Mouse (Mus musculus) lung, embryonic 14.5 days (tissue): Measurements from ENCODE around the gene Mrps31. TPM values are rescaled to one million over a fixed set of nuclear protein-coding genes. Genes with fewer than 3 reads are reported as not detected.

ENCODE experiments used
- ATAC-seq: fragments of 200-750 bp; cut with Nextera tagmentation; 2 replicates; pipeline ENCODE4 v1.8.0; 2017; ENCODE audit warnings: mild to moderate bottlenecking, moderate TSS enrichment, moderate library complexity; ENCODE audit not compliant: insufficient read depth
- DNase-seq: peaks from one replicate; pipeline ENCODE4 v3.0.0-alpha.2; 2015
- H3K27ac ChIP-seq: fragments of 300-500 bp; sonication (generic); 2 replicates; pipeline ENCODE4 v1.5.1; 2014; ENCODE audit warnings: low read depth, mild to moderate bottlenecking, moderate library complexity
- H3K27me3 ChIP-seq: fragments of 300-500 bp; sonication (generic); 2 replicates; pipeline ENCODE4 v1.6.1; 2014; ENCODE audit warnings: low read length, control low read depth; ENCODE audit not compliant: insufficient read depth
- H3K36me3 ChIP-seq: fragments of 300-500 bp; sonication (generic); 2 replicates; pipeline ENCODE4 v1.6.1; 2014; ENCODE audit warnings: control low read depth; ENCODE audit not compliant: insufficient read depth
- H3K4me1 ChIP-seq: fragments of 300-500 bp; sonication (generic); 2 replicates; pipeline ENCODE4 v1.6.1; 2014; ENCODE audit warnings: antibody characterized with exemption, control low read depth; ENCODE audit not compliant: insufficient read depth
- H3K4me2 ChIP-seq: fragments of 300-500 bp; sonication (generic); 2 replicates; pipeline ENCODE4 v1.6.1; 2014; ENCODE audit warnings: mild to moderate bottlenecking
- H3K4me3 ChIP-seq: fragments of 300-500 bp; sonication (generic); 2 replicates; pipeline ENCODE4 v1.5.1; 2014; ENCODE audit warnings: low read depth, low read length
- H3K9ac ChIP-seq: fragments of 300-500 bp; sonication (generic); 2 replicates; pipeline ENCODE4 v1.6.1; 2014
- H3K9me3 ChIP-seq: fragments of 300-500 bp; sonication (generic); 2 replicates; pipeline ENCODE4 v1.6.1; 2016; ENCODE audit warnings: low read depth, low read length, control low read depth
- CTCF ChIP-seq: IDR thresholded peaks from 2 replicates; pipeline ENCODE4 v1.5.1; 2016; ENCODE audit warnings: antibody characterized with exemption, low read depth
- WGBS: fragments of 180-500 bp; shearing (Covaris S2); extraction: QIAGEN DNeasy Blood & Tissue Kit; methylation state at CpG from one replicate; pipeline ENCODE4 v1.1.7; 2014; 5-methylcytosine and 5-hydroxymethylcytosine counted together
- polyA plus RNA-seq: library from polyadenylated mRNA; unstranded; fragments of >200 nt; fragmentation: Nextera tagmentation; extraction: Ambion mirVana; gene quantifications from 2 replicates; pipeline ENCODE4 v1.2.1, GENCODE M21; 2014

Mrps31 gene
- polyA plus RNA-seq, 1 experiment from 2014 or later = 36.9 TPM

- Histone ChIP-seq H3K4me1 (no peaks in the 10 kb centered on the region), H3K9me3 (no peaks in the 10 kb centered on the region), H3K4me3 (no peak overlapping the region), H3K4me2 (no peak overlapping the region), H3K36me3 (no peaks in the 10 kb centered on the region), H3K27me3 (no peaks in the 10 kb centered on the region), H3K27ac (no peak overlapping the region), H3K9ac (no peak overlapping the region)
- 92% methylated on average over 2 of the region's 2 CpGs for WGBS
- no peak for TF ChIP-seq CTCF
- DNase-seq (no peak), ATAC-seq (no peak)
Measured at GRCm38 (mm10) chr8:22403235-22403634, 7.9 kb upstream of the Mrps31 start.

- no peaks in the 10 kb centered on the region for H3K27me3 ChIP-seq
- no peak for TF ChIP-seq CTCF
- no peak overlapping the region for H3K27ac ChIP-seq
- no peak overlapping the region for H3K4me3 ChIP-seq
- no peaks in the 10 kb centered on the region for H3K9me3 ChIP-seq
- ATAC-seq (no peak), DNase-seq (no peak)
- 69% methylated on average over 6 of the region's 6 CpGs for WGBS
- no peaks in the 10 kb centered on the region; the same call in 1 of the 2 replicates for H3K4me1 ChIP-seq
- no peak overlapping the region for H3K4me2 ChIP-seq
- no peak overlapping the region for H3K9ac ChIP-seq
- no peaks in the 10 kb centered on the region for H3K36me3 ChIP-seq
Measured at GRCm38 (mm10) chr8:22405733-22406132, 5.4 kb upstream of the Mrps31 start.

- no peaks in the 10 kb centered on the region for H3K27me3 ChIP-seq
- 16% methylated on average over 16 of the region's 16 CpGs for WGBS
- ATAC-seq = peak; percentile 42
Measured at GRCm38 (mm10) chr8:22410688-22411281, 376 bp upstream of the Mrps31 start.

GRCm38 (mm10) chr8:22411971-22412370 is 810 bp downstream of the Mrps31 start:
- ATAC-seq (no peak), DNase-seq (no peak)
- no peaks in the 10 kb centered on the region for H3K27me3 ChIP-seq
- no peaks in the 10 kb centered on the region for H3K9me3 ChIP-seq
- no peak for TF ChIP-seq CTCF
- WGBS = 16% methylated on average over 8 of the region's 8 CpGs
- peak overlapping the region; percentile 88 for H3K9ac ChIP-seq
- peaks cover 3% of the 10 kb centered on the region; the same call in 1 of the 2 replicates for H3K4me1 ChIP-seq
- H3K27ac ChIP-seq = peak overlapping the region; percentile 68; the same call in 1 of the 2 replicates
- peak overlapping the region; percentile 94 for H3K4me2 ChIP-seq
- peak overlapping the region; percentile 74 for H3K4me3 ChIP-seq
- H3K36me3 ChIP-seq = peaks cover 20% of the 10 kb centered on the region

More at GRCm38 (mm10) chr8:22410688-22411281, 376 bp upstream of the Mrps31 start:
- Histone ChIP-seq H3K4me1 (peaks cover 3% of the 10 kb centered on the region; the same call in 1 of the 2 replicates), H3K4me3 (peak overlapping the region; percentile 74), H3K9ac (peak overlapping the region; percentile 88), H3K36me3 (peaks cover 11% of the 10 kb centered on the region), H3K27ac (peak overlapping the region; percentile 68; the same call in 1 of the 2 replicates), H3K4me2 (peak overlapping the region; percentile 94), H3K9me3 (no peaks in the 10 kb centered on the region)
- TF ChIP-seq CTCF = no peak
- no peak for DNase-seq

Other genes with a start within 250 kb of the Mrps31 start
- 5.9 and 6.3 TPM in 2 replicates for gene Nek3, start 244.9 kb upstream of the Mrps31 start, polyA plus RNA-seq
- gene Ckap2, start 225.5 kb upstream of the Mrps31 start, polyA plus RNA-seq = 65.5 and 68.2 TPM in 2 replicates
- gene Vps36, start 218.6 kb upstream of the Mrps31 start, polyA plus RNA-seq = 52.1 and 55.6 TPM in 2 replicates
- gene Thsd1, start 184.0 kb upstream of the Mrps31 start, polyA plus RNA-seq = 32.5 and 33.6 TPM in 2 replicates
- not detected in 2 replicates for gene Tpte, start 127.9 kb upstream of the Mrps31 start, polyA plus RNA-seq
- 21.2 and 23.9 TPM in 2 replicates for gene Slc25a15, start 12.8 kb upstream of the Mrps31 start, polyA plus RNA-seq